Mouse (Mus musculus) hindbrain, embryonic 11.5 days (tissue): ENCODE data around the gene Lin37. TPM values are rescaled to one million over a fixed set of nuclear protein-coding genes. Genes with fewer than 3 reads are reported as not detected.

Source experiments
- ATAC-seq: fragments of 200-750 bp; cut with Nextera tagmentation; 2 replicates; pipeline ENCODE4 v1.8.0; 2017; ENCODE audit warnings: mild to moderate bottlenecking, moderate TSS enrichment, moderate library complexity; ENCODE audit not compliant: low FRiP score
- DNase-seq: peaks from one replicate; pipeline ENCODE4 v3.0.0-alpha.2; 2015; ENCODE audit warnings: low spot score
- H3K27ac ChIP-seq: fragments of 300-500 bp; sonication (generic); 2 replicates; pipeline ENCODE4 v1.5.1; 2014; ENCODE audit warnings: mild to moderate bottlenecking, low read depth, low read length
- H3K27me3 ChIP-seq: fragments of 300-500 bp; sonication (generic); 2 replicates; pipeline ENCODE4 v1.6.1; 2014; ENCODE audit warnings: mild to moderate bottlenecking, low read length, moderate library complexity, mixed read lengths; ENCODE audit not compliant: control insufficient read depth, insufficient read depth
- H3K36me3 ChIP-seq: fragments of 300-500 bp; sonication (generic); 2 replicates; pipeline ENCODE4 v1.6.1; 2014; ENCODE audit warnings: mild to moderate bottlenecking, low read length, moderate library complexity, mixed read lengths; ENCODE audit not compliant: control insufficient read depth, insufficient read depth
- H3K4me1 ChIP-seq: fragments of 300-500 bp; sonication (generic); replicated peaks from 2 replicates; pipeline ENCODE4 v1.6.1; 2014; ENCODE audit warnings: low read length, mixed read lengths; ENCODE audit not compliant: control insufficient read depth, insufficient read depth
- H3K4me2 ChIP-seq: fragments of 300-500 bp; sonication (generic); replicated peaks from 2 replicates; pipeline ENCODE4 v1.6.1; 2014; ENCODE audit warnings: mild to moderate bottlenecking, low read depth, low read length
- H3K4me3 ChIP-seq: fragments of 300-500 bp; sonication (generic); 2 replicates; pipeline ENCODE4 v1.5.1; 2014; ENCODE audit warnings: low read depth, low read length
- H3K9ac ChIP-seq: fragments of 300-500 bp; sonication (generic); 2 replicates; pipeline ENCODE4 v1.6.1; 2014; ENCODE audit warnings: low read depth, low read length
- H3K9me3 ChIP-seq: fragments of 300-500 bp; sonication (generic); 2 replicates; pipeline ENCODE4 v1.6.1; 2016; ENCODE audit warnings: low read length; ENCODE audit not compliant: control insufficient read depth
- WGBS: fragments of 180-500 bp; shearing (Covaris S2); extraction: QIAGEN DNeasy Blood & Tissue Kit; methylation state at CpG from one replicate; pipeline ENCODE4 v1.1.7; 2014; 5-methylcytosine and 5-hydroxymethylcytosine counted together
- polyA plus RNA-seq: library from polyadenylated mRNA; unstranded; fragments of >200 nt; fragmentation: Nextera tagmentation; extraction: Ambion mirVana; gene quantifications from 2 replicates; pipeline ENCODE4 v1.2.1, GENCODE M21; 2014

Gene Lin37
- polyA plus RNA-seq, 1 experiment from 2014 or later: 48.3 TPM

- H3K4me1 ChIP-seq: peaks cover 3% of the 10 kb centered on the region; the same call in 1 of the 2 replicates
- DNase-seq: no peak
- H3K27me3 ChIP-seq: no peaks in the 10 kb centered on the region
- no peaks in the 10 kb centered on the region for H3K9me3 ChIP-seq
- 100% methylated on average over 1 of the region's 1 CpGs for WGBS
- no peak overlapping the region for H3K9ac ChIP-seq
- no peak for ATAC-seq
- no peak overlapping the region for H3K4me3 ChIP-seq
- H3K36me3 ChIP-seq: 0 out of 2 replicates have a peak, but pooled peaks cover 3% of the 10 kb centered on the region
- no peak overlapping the region for H3K4me2 ChIP-seq
- no peak overlapping the region for H3K27ac ChIP-seq
These were observed 9.0 kb downstream of the Lin37 start for GRCm38 (mm10) chr7:30550603-30551002.

GRCm38 (mm10) chr7:30549880-30550279, 9.8 kb downstream of the Lin37 start:
- ATAC-seq (no peak), DNase-seq (no peak)
- 90% methylated on average over 2 of the region's 2 CpGs for WGBS
- Histone ChIP-seq H3K9ac (no peak overlapping the region), H3K9me3 (no peaks in the 10 kb centered on the region), H3K36me3 (no peaks in the 10 kb centered on the region), H3K4me2 (no peak overlapping the region), H3K4me1 (peaks cover 3% of the 10 kb centered on the region; the same call in 1 of the 2 replicates), H3K27me3 (no peaks in the 10 kb centered on the region), H3K27ac (no peak overlapping the region), H3K4me3 (no peak overlapping the region)

- H3K27ac ChIP-seq: no peak overlapping the region
- no peaks in the 10 kb centered on the region for H3K27me3 ChIP-seq
- H3K4me3 ChIP-seq: no peak overlapping the region
- no peaks in the 10 kb centered on the region for H3K4me1 ChIP-seq
- H3K4me2 ChIP-seq: no peak overlapping the region
- H3K9ac ChIP-seq: no peak overlapping the region
- H3K9me3 ChIP-seq: no peaks in the 10 kb centered on the region
- DNase-seq: no peak
- no peak for ATAC-seq
- no peaks in the 10 kb centered on the region for H3K36me3 ChIP-seq
- WGBS: 93% methylated on average over 2 of the region's 2 CpGs
These were observed 15.3 kb downstream of the Lin37 start for GRCm38 (mm10) chr7:30544327-30544726.

- H3K27me3 ChIP-seq: no peaks in the 10 kb centered on the region
- no peak overlapping the region for H3K4me3 ChIP-seq
- WGBS: 91% methylated on average over 7 of the region's 7 CpGs
- no peaks in the 10 kb centered on the region for H3K36me3 ChIP-seq
- no peak overlapping the region for H3K4me2 ChIP-seq
- H3K9ac ChIP-seq: no peak overlapping the region
- ATAC-seq (no peak), DNase-seq (no peak)
- H3K4me1 ChIP-seq: peaks cover 2% of the 10 kb centered on the region; the same call in 1 of the 2 replicates
- H3K9me3 ChIP-seq: no peaks in the 10 kb centered on the region
- no peak overlapping the region for H3K27ac ChIP-seq
These were observed 19.1 kb downstream of the Lin37 start for GRCm38 (mm10) chr7:30540572-30540971.

GRCm38 (mm10) chr7:30534633-30535577, 24.7 kb downstream of the Lin37 start, which contains the start of gene Arhgap33:
TSS of gene Arhgap33 (minus strand) at chr7:30535060.
- Histone ChIP-seq H3K36me3 (peaks cover 14% of the 10 kb centered on the region), H3K9ac (peak within 1 kb of the TSS; percentile 88), H3K9me3 (no peaks in the 10 kb centered on the region), H3K4me3 (peak within 1 kb of the TSS; percentile 79), H3K4me1 (peaks cover 17% of the 10 kb centered on the region), H3K4me2 (peak within 1 kb of the TSS; percentile 79), H3K27me3 (no peaks in the 10 kb centered on the region), H3K27ac (peak within 1 kb of the TSS; percentile 92)
- peak; percentile 99 for DNase-seq
- WGBS: 2% methylated on average over 67 of the region's 84 CpGs
- ATAC-seq: peak; percentile 93

- H3K9me3 ChIP-seq: no peaks in the 10 kb centered on the region
- 5% methylated on average over 25 of the region's 26 CpGs for WGBS
- peak overlapping the region; percentile 88 for H3K9ac ChIP-seq
- peak overlapping the region; percentile 79 for H3K4me2 ChIP-seq
- H3K4me3 ChIP-seq: peak overlapping the region; percentile 79
- H3K4me1 ChIP-seq: peaks cover 17% of the 10 kb centered on the region
- peak; percentile 45 for ATAC-seq
- no peaks in the 10 kb centered on the region for H3K27me3 ChIP-seq
- peak; percentile 62 for DNase-seq
- H3K27ac ChIP-seq: peak overlapping the region; percentile 92
- peaks cover 14% of the 10 kb centered on the region for H3K36me3 ChIP-seq
These were observed 25.6 kb downstream of the Lin37 start for GRCm38 (mm10) chr7:30533941-30534632.

- Histone ChIP-seq H3K27ac (no peak overlapping the region), H3K27me3 (no peaks in the 10 kb centered on the region), H3K36me3 (peaks cover 22% of the 10 kb centered on the region), H3K4me2 (peak overlapping the region; percentile 79), H3K9me3 (no peaks in the 10 kb centered on the region), H3K9ac (peak overlapping the region; percentile 88), H3K4me3 (peak overlapping the region; percentile 79), H3K4me1 (peaks cover 17% of the 10 kb centered on the region)
- 17% methylated on average over 8 of the region's 8 CpGs for WGBS
- peak; percentile 53 for DNase-seq
- 0 out of 2 replicates have a peak, but pooled peaks have one; percentile 0 for ATAC-seq
These were observed 26.7 kb downstream of the Lin37 start for GRCm38 (mm10) chr7:30532931-30533330.

- no peak overlapping the region for H3K27ac ChIP-seq
- H3K9me3 ChIP-seq: no peaks in the 10 kb centered on the region
- WGBS: 83% methylated on average over 9 of the region's 9 CpGs
- no peak for DNase-seq
- peak overlapping the region; percentile 40; the same call in 1 of the 2 replicates for H3K9ac ChIP-seq
- peaks cover 25% of the 10 kb centered on the region for H3K36me3 ChIP-seq
- peak overlapping the region; percentile 14; the same call in 1 of the 2 replicates for H3K4me2 ChIP-seq
- H3K27me3 ChIP-seq: no peaks in the 10 kb centered on the region
- ATAC-seq: no peak
- peaks cover 18% of the 10 kb centered on the region for H3K4me1 ChIP-seq
- 0 out of 2 replicates have a peak overlapping the region, but pooled peaks have one; percentile 6 for H3K4me3 ChIP-seq
These were observed 28.3 kb downstream of the Lin37 start for GRCm38 (mm10) chr7:30531291-30531815.
